Mouse (Mus musculus): Measurements from ENCODE around the gene Megf11. TPM values are rescaled to one million over a fixed set of nuclear protein-coding genes. Genes with fewer than 3 reads are reported as not detected.

Megf11 gene
- polyA plus RNA-seq, 1 experiment from 2014 or later = 20.2 TPM

GRCm38 (mm10) chr9:64567482-64567881 is 182.1 kb downstream of the Megf11 start:
- no peaks in the 10 kb centered on the region for H3K36me3 ChIP-seq (ENCODE audit: control insufficient read depth, insufficient read depth, low read length)
- ATAC-seq = no peak
- H3K4me2 ChIP-seq (ENCODE audit: low read length) = no peak overlapping the region
- H3K4me1 ChIP-seq (ENCODE audit: control insufficient read depth, insufficient read depth, low read depth, low read length) = no peaks in the 10 kb centered on the region
- peaks cover 3% of the 10 kb centered on the region; the same call in 1 of the 2 replicates for H3K9me3 ChIP-seq (ENCODE audit: control insufficient read depth, low read length)
- no peak overlapping the region for H3K27ac ChIP-seq (ENCODE audit: low read depth, low read length)
- no peak overlapping the region for H3K9ac ChIP-seq (ENCODE audit: low read depth, low read length)
- no peak overlapping the region for H3K4me3 ChIP-seq (ENCODE audit: low read length)
- 59% methylated on average over 5 of the region's 5 CpGs for WGBS
- 0 out of 2 replicates have a peak, but pooled peaks cover 2% of the 10 kb centered on the region for H3K27me3 ChIP-seq (replicated peaks; ENCODE audit: control insufficient read depth, insufficient read depth, low read length)

- WGBS = 51% methylated on average over 8 of the region's 8 CpGs
- Histone ChIP-seq H3K9me3 (ENCODE audit: control insufficient read depth, low read length) (no peaks in the 10 kb centered on the region), H3K27ac (ENCODE audit: low read depth, low read length) (no peak overlapping the region), H3K4me1 (ENCODE audit: control insufficient read depth, insufficient read depth, low read depth, low read length) (no peaks in the 10 kb centered on the region; the same call in 1 of the 2 replicates), H3K4me2 (ENCODE audit: low read length) (no peak overlapping the region), H3K36me3 (ENCODE audit: control insufficient read depth, insufficient read depth, low read length) (no peaks in the 10 kb centered on the region), H3K9ac (ENCODE audit: low read depth, low read length) (no peak overlapping the region), H3K27me3 (replicated peaks; ENCODE audit: control insufficient read depth, insufficient read depth, low read length) (0 out of 2 replicates have a peak, but pooled peaks cover 2% of the 10 kb centered on the region), H3K4me3 (ENCODE audit: low read length) (no peak overlapping the region)
- ATAC-seq = no peak
Measured at GRCm38 (mm10) chr9:64568467-64569260, 183.2 kb downstream of the Megf11 start.

GRCm38 (mm10) chr9:64570448-64570847 is 185.0 kb downstream of the Megf11 start:
- no peak for ATAC-seq
- no peak overlapping the region for H3K4me2 ChIP-seq (ENCODE audit: low read length)
- WGBS = 47% methylated on average over 4 of the region's 4 CpGs
- H3K36me3 ChIP-seq (ENCODE audit: control insufficient read depth, insufficient read depth, low read length) = no peaks in the 10 kb centered on the region
- H3K27me3 ChIP-seq (replicated peaks; ENCODE audit: control insufficient read depth, insufficient read depth, low read length) = no peaks in the 10 kb centered on the region
- H3K9me3 ChIP-seq (ENCODE audit: control insufficient read depth, low read length) = no peaks in the 10 kb centered on the region
- no peak overlapping the region for H3K9ac ChIP-seq (ENCODE audit: low read depth, low read length)
- H3K4me1 ChIP-seq (ENCODE audit: control insufficient read depth, insufficient read depth, low read depth, low read length) = no peaks in the 10 kb centered on the region; the same call in 1 of the 2 replicates
- H3K4me3 ChIP-seq (ENCODE audit: low read length) = no peak overlapping the region
- H3K27ac ChIP-seq (ENCODE audit: low read depth, low read length) = no peak overlapping the region

GRCm38 (mm10) chr9:64571091-64571490 is 185.7 kb downstream of the Megf11 start:
- Histone ChIP-seq H3K9me3 (ENCODE audit: control insufficient read depth, low read length) (no peaks in the 10 kb centered on the region), H3K36me3 (ENCODE audit: control insufficient read depth, insufficient read depth, low read length) (no peaks in the 10 kb centered on the region), H3K4me2 (ENCODE audit: low read length) (no peak overlapping the region), H3K4me3 (ENCODE audit: low read length) (no peak overlapping the region), H3K27ac (ENCODE audit: low read depth, low read length) (no peak overlapping the region), H3K9ac (ENCODE audit: low read depth, low read length) (no peak overlapping the region), H3K4me1 (ENCODE audit: control insufficient read depth, insufficient read depth, low read depth, low read length) (no peaks in the 10 kb centered on the region; the same call in 1 of the 2 replicates), H3K27me3 (replicated peaks; ENCODE audit: control insufficient read depth, insufficient read depth, low read length) (no peaks in the 10 kb centered on the region)
- WGBS = 91% methylated on average over 8 of the region's 8 CpGs
- ATAC-seq = no peak

- Histone ChIP-seq H3K27me3 (replicated peaks; ENCODE audit: control insufficient read depth, insufficient read depth, low read length) (no peaks in the 10 kb centered on the region), H3K9me3 (ENCODE audit: control insufficient read depth, low read length) (no peaks in the 10 kb centered on the region), H3K4me1 (ENCODE audit: control insufficient read depth, insufficient read depth, low read depth, low read length) (peaks cover 6% of the 10 kb centered on the region), H3K4me2 (ENCODE audit: low read length) (no peak overlapping the region), H3K4me3 (ENCODE audit: low read length) (no peak overlapping the region), H3K9ac (ENCODE audit: low read depth, low read length) (no peak overlapping the region), H3K27ac (ENCODE audit: low read depth, low read length) (no peak overlapping the region), H3K36me3 (ENCODE audit: control insufficient read depth, insufficient read depth, low read length) (no peaks in the 10 kb centered on the region)
- ATAC-seq = no peak
- WGBS = 66% methylated on average over 7 of the region's 7 CpGs
Measured at GRCm38 (mm10) chr9:64572629-64573190, 187.3 kb downstream of the Megf11 start.

- Histone ChIP-seq H3K9ac (ENCODE audit: low read depth, low read length) (no peak overlapping the region), H3K27me3 (replicated peaks; ENCODE audit: control insufficient read depth, insufficient read depth, low read length) (no peaks in the 10 kb centered on the region), H3K36me3 (ENCODE audit: control insufficient read depth, insufficient read depth, low read length) (no peaks in the 10 kb centered on the region), H3K27ac (ENCODE audit: low read depth, low read length) (no peak overlapping the region), H3K4me2 (ENCODE audit: low read length) (no peak overlapping the region), H3K4me1 (ENCODE audit: control insufficient read depth, insufficient read depth, low read depth, low read length) (peaks cover 8% of the 10 kb centered on the region), H3K9me3 (ENCODE audit: control insufficient read depth, low read length) (no peaks in the 10 kb centered on the region), H3K4me3 (ENCODE audit: low read length) (no peak overlapping the region)
- ATAC-seq = no peak
Measured at GRCm38 (mm10) chr9:64575658-64576057, 190.2 kb downstream of the Megf11 start.

GRCm38 (mm10) chr9:64576143-64576878 is 190.9 kb downstream of the Megf11 start:
- no peak overlapping the region for H3K27ac ChIP-seq (ENCODE audit: low read depth, low read length)
- ATAC-seq = no peak

GRCm38 (mm10) chr9:64577156-64577555 is 191.7 kb downstream of the Megf11 start:
- H3K9me3 ChIP-seq (ENCODE audit: control insufficient read depth, low read length) = no peaks in the 10 kb centered on the region
- H3K27ac ChIP-seq (ENCODE audit: low read depth, low read length) = no peak overlapping the region
- H3K4me3 ChIP-seq (ENCODE audit: low read length) = no peak overlapping the region
- ATAC-seq = no peak
- peaks cover 8% of the 10 kb centered on the region for H3K4me1 ChIP-seq (ENCODE audit: control insufficient read depth, insufficient read depth, low read depth, low read length)
- no peaks in the 10 kb centered on the region for H3K27me3 ChIP-seq (replicated peaks; ENCODE audit: control insufficient read depth, insufficient read depth, low read length)
- 57% methylated on average over 3 of the region's 3 CpGs for WGBS
- H3K4me2 ChIP-seq (ENCODE audit: low read length) = no peak overlapping the region
- no peak overlapping the region for H3K9ac ChIP-seq (ENCODE audit: low read depth, low read length)
- no peaks in the 10 kb centered on the region for H3K36me3 ChIP-seq (ENCODE audit: control insufficient read depth, insufficient read depth, low read length)

More at GRCm38 (mm10) chr9:64576143-64576878, 190.9 kb downstream of the Megf11 start:
- no peaks in the 10 kb centered on the region for H3K9me3 ChIP-seq (ENCODE audit: control insufficient read depth, low read length)
- no peak overlapping the region for H3K4me2 ChIP-seq (ENCODE audit: low read length)
- no peaks in the 10 kb centered on the region for H3K36me3 ChIP-seq (ENCODE audit: control insufficient read depth, insufficient read depth, low read length)
- 72% methylated on average over 5 of the region's 5 CpGs for WGBS
- no peak overlapping the region for H3K9ac ChIP-seq (ENCODE audit: low read depth, low read length)
- peaks cover 8% of the 10 kb centered on the region for H3K4me1 ChIP-seq (ENCODE audit: control insufficient read depth, insufficient read depth, low read depth, low read length)
- H3K4me3 ChIP-seq (ENCODE audit: low read length) = no peak overlapping the region
- H3K27me3 ChIP-seq (replicated peaks; ENCODE audit: control insufficient read depth, insufficient read depth, low read length) = no peaks in the 10 kb centered on the region

- no peak overlapping the region for H3K4me2 ChIP-seq (ENCODE audit: low read length)
- H3K27ac ChIP-seq (ENCODE audit: low read depth, low read length) = no peak overlapping the region
- H3K9me3 ChIP-seq (ENCODE audit: control insufficient read depth, low read length) = no peaks in the 10 kb centered on the region
- no peaks in the 10 kb centered on the region for H3K27me3 ChIP-seq (replicated peaks; ENCODE audit: control insufficient read depth, insufficient read depth, low read length)
- no peaks in the 10 kb centered on the region for H3K36me3 ChIP-seq (ENCODE audit: control insufficient read depth, insufficient read depth, low read length)
- no peak overlapping the region for H3K9ac ChIP-seq (ENCODE audit: low read depth, low read length)
- H3K4me1 ChIP-seq (ENCODE audit: control insufficient read depth, insufficient read depth, low read depth, low read length) = peaks cover 8% of the 10 kb centered on the region
- no peak; the same call in 1 of the 2 replicates for ATAC-seq
- H3K4me3 ChIP-seq (ENCODE audit: low read length) = no peak overlapping the region
Measured at GRCm38 (mm10) chr9:64578014-64578413, 192.6 kb downstream of the Megf11 start.

Data from hindbrain, embryonic 16.5 days (tissue).